Mouse (Mus musculus): ENCODE measurements around the gene Bmp3. TPM values are rescaled to one million over a fixed set of nuclear protein-coding genes. Genes with fewer than 3 reads are reported as not detected.
A peak's percentile ranks its signal among the peaks of the same experiment; 100 is the strongest.

The Bmp3 gene
- 9.5 and 9.9 TPM in 2 replicates for polyA plus RNA-seq (2015; fragmentation: Nextera tagmentation; extraction: Ambion mirVana)

GRCm38 (mm10) chr5:98854264-98854626, at the start of gene Bmp3:
Gene Bmp3 (plus strand): TSS chr5:98854415.
- H3K4me3 ChIP-seq (replicated peaks), result peak within 1 kb of the TSS; percentile 63
- peaks cover 20% of the 10 kb centered on the region for H3K4me1 ChIP-seq
- peak; percentile 79 for ATAC-seq (replicated peaks; ENCODE audit: low FRiP score)
- peak within 1 kb of the TSS; percentile 96 for H3K4me2 ChIP-seq
- peak within 1 kb of the TSS; percentile 58 for H3K9ac ChIP-seq
- 4% methylated on average over 10 of the region's 10 CpGs for WGBS
- H3K9me3 ChIP-seq (replicated peaks), result no peaks in the 10 kb centered on the region
- peak within 1 kb of the TSS; percentile 66; the same call in 1 of the 2 replicates for H3K27ac ChIP-seq
- no peaks in the 10 kb centered on the region for H3K36me3 ChIP-seq
- H3K27me3 ChIP-seq, result peaks cover 52% of the 10 kb centered on the region

- no peaks in the 10 kb centered on the region for H3K36me3 ChIP-seq
- WGBS, result 86% methylated on average over 6 of the region's 6 CpGs
- no peak for ATAC-seq (replicated peaks; ENCODE audit: low FRiP score)
- peaks cover 6% of the 10 kb centered on the region; the same call in 1 of the 2 replicates for H3K4me1 ChIP-seq
- no peaks in the 10 kb centered on the region for H3K9me3 ChIP-seq (replicated peaks)
- H3K9ac ChIP-seq, result no peak overlapping the region
- no peak overlapping the region for H3K27ac ChIP-seq
- H3K27me3 ChIP-seq, result no peaks in the 10 kb centered on the region
- H3K4me3 ChIP-seq (replicated peaks), result no peak overlapping the region
- H3K4me2 ChIP-seq, result no peak overlapping the region
Observed at GRCm38 (mm10) chr5:98804761-98805160, 49.5 kb upstream of the Bmp3 start.

- no peaks in the 10 kb centered on the region for H3K27me3 ChIP-seq
- ATAC-seq (replicated peaks; ENCODE audit: low FRiP score), result no peak
- no peak overlapping the region for H3K4me2 ChIP-seq
- no peak overlapping the region for H3K9ac ChIP-seq
- H3K4me3 ChIP-seq (replicated peaks), result no peak overlapping the region
- H3K4me1 ChIP-seq, result peaks cover 6% of the 10 kb centered on the region; the same call in 1 of the 2 replicates
- H3K9me3 ChIP-seq (replicated peaks), result no peaks in the 10 kb centered on the region
- no peaks in the 10 kb centered on the region for H3K36me3 ChIP-seq
- no peak overlapping the region for H3K27ac ChIP-seq
- 92% methylated on average over 4 of the region's 4 CpGs for WGBS
Observed at GRCm38 (mm10) chr5:98806492-98806891, 47.7 kb upstream of the Bmp3 start.

GRCm38 (mm10) chr5:98807022-98807421, 47.2 kb upstream of the Bmp3 start:
- Histone ChIP-seq H3K27me3 (no peaks in the 10 kb centered on the region), H3K36me3 (no peaks in the 10 kb centered on the region), H3K9ac (no peak overlapping the region), H3K4me3 (replicated peaks) (no peak overlapping the region), H3K4me2 (no peak overlapping the region), H3K4me1 (peaks cover 6% of the 10 kb centered on the region; the same call in 1 of the 2 replicates), H3K27ac (no peak overlapping the region), H3K9me3 (replicated peaks) (no peaks in the 10 kb centered on the region)
- ATAC-seq (replicated peaks; ENCODE audit: low FRiP score), result no peak
- WGBS, result 64% methylated on average over 7 of the region's 7 CpGs

- H3K27me3 ChIP-seq, result no peaks in the 10 kb centered on the region
- peaks cover 6% of the 10 kb centered on the region; the same call in 1 of the 2 replicates for H3K4me1 ChIP-seq
- H3K4me3 ChIP-seq (replicated peaks), result no peak overlapping the region
- no peak overlapping the region for H3K4me2 ChIP-seq
- H3K36me3 ChIP-seq, result no peaks in the 10 kb centered on the region
- H3K9me3 ChIP-seq (replicated peaks), result no peaks in the 10 kb centered on the region
- ATAC-seq (replicated peaks; ENCODE audit: low FRiP score), result peak; percentile 84
- no peak overlapping the region for H3K9ac ChIP-seq
- H3K27ac ChIP-seq, result no peak overlapping the region
- 18% methylated on average over 9 of the region's 9 CpGs for WGBS
Observed at GRCm38 (mm10) chr5:98807953-98808352, 46.3 kb upstream of the Bmp3 start.

GRCm38 (mm10) chr5:98812380-98812779, 41.8 kb upstream of the Bmp3 start:
- no peak overlapping the region for H3K4me2 ChIP-seq
- H3K9ac ChIP-seq, result no peak overlapping the region
- no peaks in the 10 kb centered on the region for H3K27me3 ChIP-seq
- no peak overlapping the region for H3K27ac ChIP-seq
- no peak for ATAC-seq (replicated peaks; ENCODE audit: low FRiP score)
- no peaks in the 10 kb centered on the region for H3K9me3 ChIP-seq (replicated peaks)
- H3K36me3 ChIP-seq, result no peaks in the 10 kb centered on the region
- 96% methylated on average over 1 of the region's 1 CpGs for WGBS
- H3K4me3 ChIP-seq (replicated peaks), result no peak overlapping the region
- peaks cover 6% of the 10 kb centered on the region; the same call in 1 of the 2 replicates for H3K4me1 ChIP-seq

GRCm38 (mm10) chr5:98815269-98815668, 38.9 kb upstream of the Bmp3 start:
- H3K27me3 ChIP-seq, result no peaks in the 10 kb centered on the region
- no peaks in the 10 kb centered on the region for H3K4me1 ChIP-seq
- no peak overlapping the region for H3K27ac ChIP-seq
- no peaks in the 10 kb centered on the region for H3K36me3 ChIP-seq
- ATAC-seq (replicated peaks; ENCODE audit: low FRiP score), result no peak
- H3K9me3 ChIP-seq (replicated peaks), result no peaks in the 10 kb centered on the region
- H3K4me3 ChIP-seq (replicated peaks), result no peak overlapping the region
- H3K4me2 ChIP-seq, result no peak overlapping the region
- H3K9ac ChIP-seq, result no peak overlapping the region
- WGBS, result 87% methylated on average over 1 of the region's 1 CpGs

- Histone ChIP-seq H3K36me3 (no peaks in the 10 kb centered on the region), H3K4me2 (no peak overlapping the region), H3K9ac (no peak overlapping the region), H3K27ac (no peak overlapping the region), H3K9me3 (replicated peaks) (no peaks in the 10 kb centered on the region), H3K27me3 (no peaks in the 10 kb centered on the region), H3K4me3 (replicated peaks) (no peak overlapping the region), H3K4me1 (no peaks in the 10 kb centered on the region)
- no peak for ATAC-seq (replicated peaks; ENCODE audit: low FRiP score)
- WGBS, result 80% methylated on average over 9 of the region's 9 CpGs
Observed at GRCm38 (mm10) chr5:98833760-98834159, 20.5 kb upstream of the Bmp3 start.

- Histone ChIP-seq H3K9me3 (replicated peaks) (no peaks in the 10 kb centered on the region), H3K4me3 (replicated peaks) (no peak overlapping the region), H3K27me3 (no peaks in the 10 kb centered on the region), H3K4me1 (no peaks in the 10 kb centered on the region), H3K36me3 (no peaks in the 10 kb centered on the region), H3K9ac (no peak overlapping the region), H3K4me2 (no peak overlapping the region), H3K27ac (no peak overlapping the region)
- WGBS, result 90% methylated on average over 6 of the region's 6 CpGs
- ATAC-seq (replicated peaks; ENCODE audit: low FRiP score), result no peak
Observed at GRCm38 (mm10) chr5:98834300-98834699, 19.9 kb upstream of the Bmp3 start.

GRCm38 (mm10) chr5:98842600-98843310, 11.5 kb upstream of the Bmp3 start:
- Histone ChIP-seq H3K4me2 (no peak overlapping the region), H3K4me3 (replicated peaks) (no peak overlapping the region), H3K36me3 (no peaks in the 10 kb centered on the region), H3K4me1 (no peaks in the 10 kb centered on the region), H3K27me3 (no peaks in the 10 kb centered on the region), H3K9ac (no peak overlapping the region), H3K9me3 (replicated peaks) (no peaks in the 10 kb centered on the region), H3K27ac (no peak overlapping the region)
- WGBS, result 49% methylated on average over 7 of the region's 7 CpGs
- no peak for ATAC-seq (replicated peaks; ENCODE audit: low FRiP score)

- no peak for ATAC-seq (replicated peaks; ENCODE audit: low FRiP score)
- no peak overlapping the region for H3K4me3 ChIP-seq (replicated peaks)
- H3K9me3 ChIP-seq (replicated peaks), result no peaks in the 10 kb centered on the region
- H3K27ac ChIP-seq, result no peak overlapping the region
- H3K9ac ChIP-seq, result no peak overlapping the region
- H3K27me3 ChIP-seq, result no peaks in the 10 kb centered on the region
- 47% methylated on average over 1 of the region's 1 CpGs for WGBS
- H3K4me2 ChIP-seq, result no peak overlapping the region
- H3K4me1 ChIP-seq, result no peaks in the 10 kb centered on the region
- no peaks in the 10 kb centered on the region for H3K36me3 ChIP-seq
Observed at GRCm38 (mm10) chr5:98844664-98845063, 9.6 kb upstream of the Bmp3 start.

GRCm38 (mm10) chr5:98854627-98855564, 681 bp downstream of the Bmp3 start:
- Histone ChIP-seq H3K27me3 (peaks cover 52% of the 10 kb centered on the region), H3K27ac (peak overlapping the region; percentile 66; the same call in 1 of the 2 replicates)
- WGBS, result under 1% methylated on average over 75 of the region's 75 CpGs

More at GRCm38 (mm10) chr5:98854627-98855564, 681 bp downstream of the Bmp3 start:
- ATAC-seq (replicated peaks; ENCODE audit: low FRiP score), result peak; percentile 87
- Histone ChIP-seq H3K9ac (peak overlapping the region; percentile 58), H3K4me2 (peak overlapping the region; percentile 96), H3K4me1 (peaks cover 20% of the 10 kb centered on the region), H3K4me3 (replicated peaks) (peak overlapping the region; percentile 63), H3K36me3 (no peaks in the 10 kb centered on the region), H3K9me3 (replicated peaks) (no peaks in the 10 kb centered on the region)

Measured in kidney, embryonic 15.5 days (tissue).